Mouse (Mus musculus) ZHBTc4 (cell line): ENCODE data around the gene Jak2.

ENCODE experiments used
- DNase-seq: peaks from one replicate; pipeline ENCODE4 v3.0.0-alpha.2; 2011; ENCODE audit warnings: low read depth, low spot score

The Jak2 gene

DNA sequence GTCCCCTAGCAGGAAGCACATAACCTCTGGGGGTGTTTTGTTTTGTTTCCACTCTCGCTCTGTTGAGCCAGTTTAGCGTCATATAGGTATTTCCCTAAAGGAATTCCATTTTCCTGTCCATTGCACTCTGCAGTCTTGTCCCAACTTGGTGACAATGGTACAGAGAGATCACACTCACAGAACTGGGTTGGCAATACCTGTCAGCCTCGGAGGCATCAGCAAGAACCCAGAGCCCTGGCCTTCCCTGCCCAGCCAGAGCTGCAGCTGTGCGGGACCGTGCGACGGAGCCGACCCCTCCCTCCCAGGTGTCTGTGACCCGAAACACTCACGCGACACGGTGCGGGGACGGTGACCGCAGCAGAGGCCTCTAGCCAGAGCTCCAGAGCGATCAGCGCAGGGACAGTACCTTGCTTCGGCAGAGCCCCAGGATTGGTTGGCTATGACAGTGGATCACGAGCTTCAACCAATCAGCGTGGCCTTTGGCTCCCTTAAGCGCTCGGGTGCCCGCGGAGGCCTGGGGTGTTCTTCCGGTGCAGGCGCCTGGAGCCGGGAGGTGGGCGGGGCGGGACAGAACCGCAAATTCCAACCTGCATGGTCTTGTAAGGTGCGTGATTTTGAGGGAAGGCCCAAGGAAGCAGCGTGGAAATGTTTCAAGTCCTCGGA is 110.0 kb downstream of the Jak2 start:
- peak; percentile 93 for DNase-seq

DNA sequence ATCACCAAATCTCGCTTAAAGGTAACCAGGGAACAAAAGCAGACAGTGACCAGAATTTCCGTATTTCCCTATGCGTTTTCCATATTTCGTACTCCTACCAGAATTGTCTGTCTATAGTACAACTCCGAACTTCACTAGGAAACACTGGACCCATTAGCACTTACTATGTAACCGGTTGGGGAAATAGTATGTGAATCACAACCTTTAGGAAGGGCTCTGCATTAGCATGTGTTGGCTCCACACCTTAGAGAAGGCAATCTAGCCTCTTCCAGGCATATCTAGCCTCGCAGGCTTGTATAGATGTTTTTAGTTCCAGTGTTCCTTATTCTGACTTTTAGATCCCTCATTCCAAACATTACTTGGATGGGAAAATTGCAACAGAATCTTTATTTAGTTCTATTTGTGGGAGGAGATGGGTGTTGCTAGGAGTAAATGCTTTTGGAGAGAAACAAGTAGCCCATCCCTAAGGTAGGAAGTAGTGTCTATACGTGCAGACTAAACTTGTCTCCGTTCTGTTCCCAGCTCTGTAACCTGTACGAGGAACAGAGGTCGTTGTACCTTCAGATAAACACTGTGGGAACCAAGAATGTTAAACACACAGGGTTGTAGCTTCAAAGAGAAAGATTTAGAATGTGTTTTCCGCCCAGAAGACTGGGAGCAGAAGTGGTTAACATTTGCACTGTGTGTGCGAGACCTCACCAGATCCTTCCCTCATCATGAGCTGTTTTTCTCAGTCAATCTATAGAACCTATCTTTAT is 110.7 kb downstream of the Jak2 start:
- DNase-seq, result no peak
